Mouse (Mus musculus): ENCODE measurements at regions not wholly inside any gene's neighbourhood (a gene's known extent, or its start where the extent isn't known, plus 50 kb on each side); places are given as distances from the start of the nearest gene placed in this dataset.
"Not testable (repeated sequence)": the region's sequence is repeated elsewhere in the genome, so short reads cannot be mapped to it uniquely, and the experiment has no call there.

GRCm38 (mm10) chr9:90618154-90618553 is 347.6 kb upstream of the Tbc1d2b start:
- no peak for DNase-seq (ENCODE audit: low read depth in 2 of 2, low spot score in 2 of 2)

- DNase-seq (ENCODE audit: low read depth in 2 of 2, low spot score in 2 of 2): no peak
Measured at GRCm38 (mm10) chr9:90597894-90598293, 327.3 kb upstream of the Tbc1d2b start.

GRCm38 (mm10) chr9:90556742-90557141 is 286.1 kb upstream of the Tbc1d2b start:
- DNase-seq (ENCODE audit: low read depth in 2 of 2, low spot score in 2 of 2): no peak

- no peak for DNase-seq (ENCODE audit: low read depth in 2 of 2, low spot score in 2 of 2)
Measured at GRCm38 (mm10) chr9:90556216-90556615, 285.6 kb upstream of the Tbc1d2b start.

GRCm38 (mm10) chr9:90547931-90548330 is 277.3 kb upstream of the Tbc1d2b start:
- no peak for DNase-seq (ENCODE audit: low read depth in 2 of 2, low spot score in 2 of 2)

- no peak for DNase-seq (ENCODE audit: low read depth in 2 of 2, low spot score in 2 of 2)
Measured at GRCm38 (mm10) chr9:90546720-90547119, 276.1 kb upstream of the Tbc1d2b start.

- DNase-seq (ENCODE audit: low read depth in 2 of 2, low spot score in 2 of 2): not testable (repeated sequence)
Measured at GRCm38 (mm10) chr9:90537683-90538082, 267.1 kb upstream of the Tbc1d2b start.

GRCm38 (mm10) chr9:90533372-90533771 is 262.8 kb upstream of the Tbc1d2b start:
- no peak for DNase-seq (ENCODE audit: low read depth in 2 of 2, low spot score in 2 of 2)

- DNase-seq (ENCODE audit: low read depth in 2 of 2, low spot score in 2 of 2): no peak
Measured at GRCm38 (mm10) chr9:90521186-90521585, 250.6 kb upstream of the Tbc1d2b start.

GRCm38 (mm10) chr9:90494888-90495287 is 224.3 kb upstream of the Tbc1d2b start:
- no peak for DNase-seq (ENCODE audit: low read depth in 2 of 2, low spot score in 2 of 2)

GRCm38 (mm10) chr9:90490561-90491152 is 220.1 kb upstream of the Tbc1d2b start:
- no peak for DNase-seq (ENCODE audit: low read depth in 2 of 2, low spot score in 2 of 2)

GRCm38 (mm10) chr9:90450579-90450978 is 180.0 kb upstream of the Tbc1d2b start:
- no peak for DNase-seq (ENCODE audit: low read depth in 2 of 2, low spot score in 2 of 2)

- DNase-seq (ENCODE audit: low read depth in 2 of 2, low spot score in 2 of 2): peak in 1 of 2 experiments; percentile 9
Measured at GRCm38 (mm10) chr9:90446957-90447356, 176.4 kb upstream of the Tbc1d2b start.

- no peak for DNase-seq (ENCODE audit: low read depth in 2 of 2, low spot score in 2 of 2)
Measured at GRCm38 (mm10) chr9:90434902-90435301, 164.3 kb upstream of the Tbc1d2b start.

GRCm38 (mm10) chr9:90430898-90431297 is 160.3 kb upstream of the Tbc1d2b start:
- no peak for DNase-seq (ENCODE audit: low read depth in 2 of 2, low spot score in 2 of 2)

- DNase-seq (ENCODE audit: low read depth in 2 of 2, low spot score in 2 of 2): no peak
Measured at GRCm38 (mm10) chr9:90421662-90422061, 151.1 kb upstream of the Tbc1d2b start.

- DNase-seq (ENCODE audit: low read depth in 2 of 2, low spot score in 2 of 2): no peak
Measured at GRCm38 (mm10) chr9:90419762-90420541, 149.3 kb upstream of the Tbc1d2b start.

- DNase-seq (ENCODE audit: low read depth in 2 of 2, low spot score in 2 of 2): no peak
Measured at GRCm38 (mm10) chr9:90408789-90409188, 138.2 kb upstream of the Tbc1d2b start.

GRCm38 (mm10) chr9:90407573-90407972 is 137.0 kb upstream of the Tbc1d2b start:
- DNase-seq (ENCODE audit: low read depth in 2 of 2, low spot score in 2 of 2): no peak

- no peak for DNase-seq (ENCODE audit: low read depth in 2 of 2, low spot score in 2 of 2)
Measured at GRCm38 (mm10) chr9:90388401-90388800, 117.8 kb upstream of the Tbc1d2b start.

- no peak for DNase-seq (ENCODE audit: low read depth in 2 of 2, low spot score in 2 of 2)
Measured at GRCm38 (mm10) chr9:90385047-90385446, 114.4 kb upstream of the Tbc1d2b start.

GRCm38 (mm10) chr9:90380099-90380498 is 109.5 kb upstream of the Tbc1d2b start:
- DNase-seq (ENCODE audit: low read depth in 2 of 2, low spot score in 2 of 2): no peak

- no peak for DNase-seq (ENCODE audit: low read depth in 2 of 2, low spot score in 2 of 2)
Measured at GRCm38 (mm10) chr9:90369568-90369967, 99.0 kb upstream of the Tbc1d2b start.

Measured in CD8-positive naive resting alpha-beta T cell, adult 2 months (primary cell).